Mouse (Mus musculus) embryo, embryonic 10 days (tissue): Measurements from ENCODE around the gene Gsn.
A peak's percentile ranks its signal among the peaks of the same experiment; 100 is the strongest.

ENCODE experiments used
- DNase-seq: peaks from one replicate; pipeline ENCODE4 v3.0.0-alpha.2; 2015; ENCODE audit warnings: low spot score

The Gsn gene

DNA sequence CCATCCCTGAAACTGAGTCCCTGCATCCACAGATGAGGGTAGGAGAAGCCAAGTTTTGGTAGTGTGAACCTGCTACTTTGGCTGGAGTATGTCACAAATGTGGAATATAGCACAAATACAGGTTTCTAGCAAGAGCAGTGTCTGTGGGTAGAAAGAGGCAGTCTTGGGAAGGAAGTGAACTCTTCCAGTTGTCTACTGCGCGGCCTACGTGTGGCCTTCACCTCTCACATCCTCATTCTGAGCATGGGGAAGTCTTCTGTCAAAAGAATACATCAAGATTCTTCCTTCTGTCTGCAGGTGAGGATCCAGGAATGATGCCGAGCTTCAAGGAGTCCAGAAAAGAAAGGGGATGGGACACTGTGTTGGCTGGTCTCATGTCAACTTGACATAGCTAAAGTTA, 2.4 kb upstream of the Gsn start:
- DNase-seq = no peak

DNA sequence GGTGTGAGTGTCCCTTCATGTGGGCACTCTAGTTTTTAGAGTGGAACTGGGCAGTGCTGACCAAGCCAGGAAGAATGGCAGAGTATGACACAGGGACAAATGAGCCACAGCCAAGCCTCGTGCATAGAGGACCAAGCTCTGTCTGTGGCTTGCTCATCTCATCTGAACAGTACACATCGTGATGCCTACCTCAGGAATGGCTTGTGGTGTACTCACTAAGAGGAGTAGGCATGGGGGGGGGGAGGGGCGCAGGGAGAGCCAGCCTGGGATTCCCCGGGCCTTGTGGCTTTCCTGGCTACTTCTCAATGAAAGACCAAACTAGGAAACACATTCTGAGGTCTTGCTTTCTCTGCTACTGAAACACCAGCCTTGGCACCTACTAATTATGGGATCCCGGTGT, 1.2 kb upstream of the Gsn start:
- no peak for DNase-seq

DNA sequence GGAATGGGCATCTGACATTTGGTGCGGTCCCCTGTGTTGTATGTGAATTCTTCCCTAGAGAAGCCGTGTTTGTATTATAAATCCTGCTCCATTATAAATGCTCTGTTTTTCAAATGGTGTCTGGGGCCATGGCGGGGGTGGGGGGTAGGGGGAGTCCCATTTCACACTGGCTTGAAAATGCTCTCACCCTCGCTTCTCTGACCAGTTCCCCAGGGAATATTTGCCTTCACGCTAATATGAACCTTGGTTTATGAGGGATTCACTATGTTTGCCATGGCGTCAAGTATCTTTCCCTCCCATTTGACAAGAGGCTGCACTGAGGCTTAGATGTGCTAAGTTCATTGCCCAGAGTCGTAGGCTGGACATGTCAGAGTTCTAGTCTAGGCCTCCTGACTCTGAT, 718 bp upstream of the Gsn start:
- DNase-seq = no peak

DNA sequence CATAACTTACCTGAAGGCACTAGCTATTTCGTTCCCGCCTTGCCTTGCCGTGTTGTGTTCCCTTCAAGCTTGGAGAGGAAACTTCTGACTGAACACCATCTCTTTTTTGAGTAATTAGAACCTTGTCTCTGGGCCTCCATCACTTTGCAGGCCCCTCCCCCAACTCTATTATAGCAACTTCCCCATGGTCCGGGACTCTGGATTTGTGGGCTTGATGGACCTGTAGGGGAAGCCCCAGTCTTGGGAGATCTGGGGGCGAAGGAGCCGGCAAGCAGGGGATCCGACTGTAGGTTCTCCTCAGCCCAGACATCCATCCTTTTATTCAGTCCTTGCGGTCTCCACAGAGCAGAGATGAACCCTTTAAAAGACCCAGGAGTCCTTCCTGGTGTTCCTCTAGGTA, 752 bp downstream of the Gsn start:
- DNase-seq = no peak

DNA sequence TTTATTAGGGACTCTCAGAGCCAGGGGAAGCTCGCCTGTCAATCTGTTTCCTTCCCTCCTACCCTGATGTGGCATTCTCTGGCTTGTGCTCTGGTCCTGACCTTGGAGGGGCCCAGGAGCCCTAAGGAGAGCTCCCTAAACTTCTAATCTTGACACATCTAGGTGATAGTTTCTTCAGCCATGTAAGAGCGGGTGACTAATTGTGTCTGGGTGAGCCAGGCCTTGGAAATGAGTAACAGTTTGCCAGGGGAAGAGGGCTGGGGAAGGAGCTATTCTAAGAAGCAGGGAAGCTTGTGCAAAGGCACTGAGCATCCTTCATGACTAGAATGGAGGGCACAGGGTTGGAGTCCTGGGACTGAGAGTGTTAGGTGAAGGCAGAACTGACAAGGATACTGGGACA, 1.7 kb downstream of the Gsn start:
- no peak for DNase-seq

DNA sequence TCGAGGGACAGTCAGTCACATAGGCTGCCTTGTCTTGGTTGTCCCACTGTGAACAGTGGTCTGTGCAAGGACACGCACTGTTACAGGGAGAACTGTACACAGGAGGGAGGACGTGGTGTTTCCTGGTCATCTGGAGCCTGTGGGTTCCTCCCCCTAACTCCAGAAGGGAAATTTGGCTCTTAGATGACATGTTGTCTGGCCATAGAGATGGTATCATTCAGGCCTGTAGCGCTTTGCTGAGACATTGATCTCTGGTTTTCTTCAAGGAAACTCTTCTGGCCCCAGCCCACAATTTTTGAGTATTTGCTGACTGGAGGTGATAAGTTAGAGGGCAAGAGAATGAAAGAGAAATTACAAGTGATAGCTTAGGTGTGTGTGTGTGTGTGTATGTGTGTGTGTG, 2.4 kb downstream of the Gsn start:
- no peak for DNase-seq

DNA sequence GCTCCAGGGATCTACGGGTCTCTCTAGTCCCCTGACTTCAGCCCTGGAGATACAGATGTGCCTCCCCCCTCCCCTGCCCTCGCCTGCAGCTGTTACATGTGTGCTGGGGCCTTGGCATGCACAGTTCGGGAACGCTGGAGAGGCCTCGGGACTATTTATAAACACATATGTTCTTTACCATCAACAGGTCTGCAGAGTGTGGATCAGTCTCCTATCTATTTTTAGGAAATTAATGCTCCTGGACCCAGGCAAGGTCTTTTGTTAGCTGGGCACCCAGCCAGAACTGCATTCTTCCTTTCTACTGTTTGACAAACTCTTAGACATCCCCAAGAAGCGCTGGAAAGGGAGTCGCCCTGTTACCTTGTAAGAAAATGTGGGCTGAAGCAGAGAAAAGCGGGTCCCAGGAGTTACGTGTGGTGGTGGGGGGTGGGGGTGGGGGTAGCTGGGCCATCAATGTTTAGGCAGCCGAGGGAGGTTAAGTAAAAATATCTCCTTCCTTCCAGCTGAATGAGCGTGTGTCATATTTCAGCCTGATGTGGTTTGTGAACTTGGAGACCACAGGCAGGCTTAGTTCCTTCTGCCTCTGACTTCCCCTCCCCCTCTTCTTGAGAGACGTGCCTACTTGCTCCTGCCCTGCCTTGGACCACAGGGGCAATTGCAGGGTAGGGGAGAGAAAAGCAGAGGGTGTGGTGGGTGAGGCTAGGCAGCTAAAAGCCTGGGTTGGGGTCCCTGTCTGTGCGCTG, 3.3 kb downstream of the Gsn start:
- DNase-seq = no peak

DNA sequence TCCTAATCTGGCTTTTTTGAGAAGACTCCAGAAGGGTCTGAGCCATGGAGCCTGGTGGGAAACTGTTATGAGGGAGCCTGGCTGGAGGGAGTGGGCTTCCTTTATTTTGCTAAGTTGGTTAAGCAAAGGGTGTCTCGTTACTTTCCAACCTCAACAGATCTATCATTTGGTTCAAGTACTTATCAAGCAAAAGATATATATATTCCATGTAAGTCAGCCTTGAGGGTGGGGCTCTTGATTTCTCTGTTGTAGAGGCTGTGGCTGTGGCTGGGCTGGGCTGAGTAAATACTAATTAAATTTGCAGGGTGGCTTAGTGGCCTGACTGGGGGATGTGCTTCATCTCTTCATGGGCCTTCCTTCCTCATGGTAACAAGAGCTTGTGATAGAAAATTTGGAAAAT, 4.1 kb downstream of the Gsn start:
- no peak for DNase-seq

DNA sequence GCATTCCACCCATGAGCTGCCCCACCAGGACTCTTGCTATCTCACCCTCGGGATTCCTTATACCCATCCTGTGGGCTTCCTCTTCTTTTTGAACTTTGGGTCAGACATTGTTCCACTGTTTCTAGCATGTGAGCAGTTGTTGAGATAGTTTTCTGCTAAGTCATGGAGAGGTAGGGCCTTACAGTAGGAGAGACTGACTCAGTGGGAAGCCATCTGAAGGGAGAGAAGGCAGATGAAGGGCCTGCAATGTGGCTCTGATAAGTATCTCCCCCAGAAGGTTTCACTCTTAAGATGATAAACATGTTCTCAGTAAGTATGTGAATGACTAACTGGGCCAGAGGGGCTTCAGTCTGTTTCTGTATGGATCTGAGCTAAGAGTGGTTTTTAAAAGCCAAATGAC, 7.9 kb downstream of the Gsn start:
- DNase-seq = no peak

DNA sequence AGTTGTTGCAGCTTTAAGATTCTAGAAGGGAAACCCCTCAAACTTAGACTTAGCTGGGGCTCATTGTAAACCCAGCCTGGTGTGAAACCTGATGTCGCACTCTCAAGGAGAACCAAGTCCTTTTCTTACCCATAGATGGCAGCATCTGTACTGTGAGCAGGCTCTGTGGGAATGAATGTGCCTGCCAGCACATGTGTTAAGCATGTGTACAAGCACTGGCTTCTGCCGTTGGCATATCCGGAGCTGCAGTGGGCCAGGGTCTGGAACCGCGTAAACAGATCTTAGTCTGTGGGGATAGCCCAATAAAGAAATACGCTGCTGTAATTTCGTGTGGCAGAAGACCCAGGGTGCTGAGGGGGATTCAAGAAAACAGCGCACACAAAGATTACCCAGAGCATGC, 9.1 kb downstream of the Gsn start:
- DNase-seq = peak; percentile 84

DNA sequence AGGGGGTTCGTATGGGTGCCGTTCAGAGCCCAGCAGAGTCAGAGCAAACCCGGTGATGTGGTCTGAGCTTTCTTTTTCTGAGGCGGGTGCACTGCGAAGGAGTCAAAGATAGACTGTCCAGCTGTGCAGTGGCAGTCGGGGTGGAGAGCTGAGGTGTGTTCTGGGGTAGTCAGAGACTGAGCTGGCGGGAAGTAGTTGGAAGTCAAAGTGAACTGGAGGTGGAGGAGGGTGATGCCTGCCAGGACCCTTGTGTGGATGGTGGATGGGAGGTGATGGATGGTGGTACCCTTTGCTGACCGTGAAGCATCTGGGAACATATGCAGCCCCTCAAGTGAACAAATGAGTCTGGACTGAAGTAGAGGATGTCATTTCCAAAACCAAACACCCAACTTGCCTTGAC, 9.6 kb downstream of the Gsn start:
- no peak for DNase-seq

DNA sequence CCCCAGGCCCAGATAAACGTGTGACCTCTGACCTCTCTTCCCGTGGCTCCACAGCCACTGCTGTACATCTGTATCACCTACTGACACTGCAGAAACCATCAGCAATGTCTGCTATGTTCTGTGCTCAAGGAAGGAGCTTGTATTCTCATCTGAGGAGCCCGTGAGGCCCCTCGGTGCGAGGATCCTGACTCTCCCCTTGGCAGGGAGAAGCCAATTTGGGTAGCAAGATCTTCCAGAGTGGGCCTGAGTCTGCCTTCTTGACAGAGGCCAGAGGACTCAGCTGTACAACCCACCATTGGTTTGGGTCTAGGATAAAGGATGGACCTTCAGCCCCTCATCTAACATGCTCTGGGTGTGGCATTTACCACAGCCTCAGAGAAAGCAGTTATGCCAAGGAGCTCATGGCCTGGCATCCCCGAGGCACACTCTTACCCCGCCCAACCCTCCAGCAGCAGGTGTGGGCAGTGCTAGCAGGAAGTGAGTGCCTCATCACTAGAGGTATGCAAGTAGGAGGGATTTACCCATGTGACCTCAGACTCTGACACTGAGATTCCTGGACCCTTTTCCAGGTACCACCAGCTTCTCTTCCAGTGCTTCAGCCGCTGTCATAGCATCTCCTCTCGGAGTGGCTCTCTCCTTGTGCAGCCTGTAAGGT, 10.2 kb downstream of the Gsn start:
- DNase-seq = no peak

DNA sequence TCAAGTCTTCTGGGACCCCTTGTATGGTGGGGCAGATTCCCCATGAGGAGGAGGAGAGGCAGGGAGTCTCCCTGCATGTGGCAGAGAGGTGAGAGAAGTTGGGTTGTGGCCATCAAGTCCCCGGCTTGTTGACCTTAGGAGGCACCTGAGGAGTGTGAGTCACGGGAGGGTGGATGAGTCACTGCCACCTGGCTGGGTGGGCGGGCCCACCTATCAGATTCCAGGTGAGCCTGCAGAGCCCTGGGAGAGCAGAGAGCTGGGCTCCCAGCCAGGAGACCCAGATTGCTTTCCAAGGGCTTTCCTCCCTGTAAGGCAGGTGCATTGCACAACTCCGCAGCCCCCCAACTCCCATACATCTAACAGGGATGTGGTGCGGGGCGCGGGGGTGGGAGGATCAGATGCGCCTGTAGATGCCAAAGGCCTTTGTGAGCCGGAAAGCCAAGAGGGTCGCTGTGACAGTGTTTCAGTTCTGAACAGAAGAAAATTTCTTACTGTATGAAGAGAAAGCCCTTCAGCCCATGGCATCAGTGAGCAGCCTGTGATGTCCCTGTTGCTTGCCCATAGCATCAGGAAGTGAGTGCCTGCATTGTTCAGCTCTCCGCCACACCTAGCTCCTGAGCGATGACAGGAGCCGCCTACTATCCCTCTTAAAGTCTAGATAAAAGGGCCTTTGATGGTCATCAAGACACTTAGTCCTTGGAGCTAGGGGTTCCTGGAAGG, 11.1 kb downstream of the Gsn start:
- no peak for DNase-seq

DNA sequence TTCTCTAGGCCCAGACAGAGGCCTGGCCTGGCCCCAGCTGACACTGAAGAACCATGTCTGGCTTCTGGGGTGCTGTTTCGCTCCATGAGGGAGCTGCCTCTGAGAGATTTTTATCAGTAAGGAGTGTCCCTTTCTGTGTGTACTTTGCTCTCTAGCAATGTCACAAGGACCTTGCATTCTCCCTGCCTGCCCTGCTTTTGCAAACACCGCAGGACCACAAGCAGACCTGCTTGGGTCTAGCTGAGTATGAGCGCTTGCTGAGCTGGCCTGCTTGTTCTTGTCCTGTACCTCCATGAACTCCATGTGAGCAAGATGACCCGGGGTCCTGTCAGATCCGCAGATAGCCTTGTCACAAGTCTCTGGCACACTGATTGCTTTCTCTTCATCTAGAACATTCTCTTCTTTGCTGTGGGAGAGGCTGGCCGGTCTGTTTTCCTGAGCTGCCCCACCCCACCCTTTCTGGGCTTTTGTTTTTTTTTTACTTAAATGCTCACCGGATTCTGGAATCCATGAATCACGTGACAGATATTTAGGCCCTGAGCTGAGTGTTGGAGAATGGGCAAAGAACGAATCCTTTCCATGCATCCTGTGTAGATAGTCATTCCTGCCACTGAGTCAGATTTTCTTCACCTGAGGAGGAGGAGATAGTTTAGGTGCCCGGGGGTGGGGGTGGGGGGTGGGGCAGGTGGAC, 11.8 kb downstream of the Gsn start:
- no peak for DNase-seq

DNA sequence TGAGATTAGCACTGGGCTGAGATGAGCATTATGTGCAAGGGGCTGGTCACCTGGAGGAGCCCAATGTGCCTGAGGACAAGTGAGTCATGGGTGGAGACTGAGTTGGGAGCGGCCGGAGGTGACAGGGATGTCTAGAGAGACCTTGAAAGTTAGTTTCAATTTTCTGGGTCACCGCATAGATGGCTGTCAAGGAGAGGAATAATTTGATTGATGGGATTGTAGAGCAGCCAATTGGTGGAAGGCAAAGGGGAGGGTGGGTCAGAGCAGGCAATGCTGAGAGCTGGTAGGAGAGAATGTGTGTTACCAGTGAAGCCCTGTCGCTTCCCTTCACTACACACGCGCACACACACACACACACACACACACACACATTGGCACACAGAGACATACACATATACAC, 13.0 kb downstream of the Gsn start:
- no peak for DNase-seq

DNA sequence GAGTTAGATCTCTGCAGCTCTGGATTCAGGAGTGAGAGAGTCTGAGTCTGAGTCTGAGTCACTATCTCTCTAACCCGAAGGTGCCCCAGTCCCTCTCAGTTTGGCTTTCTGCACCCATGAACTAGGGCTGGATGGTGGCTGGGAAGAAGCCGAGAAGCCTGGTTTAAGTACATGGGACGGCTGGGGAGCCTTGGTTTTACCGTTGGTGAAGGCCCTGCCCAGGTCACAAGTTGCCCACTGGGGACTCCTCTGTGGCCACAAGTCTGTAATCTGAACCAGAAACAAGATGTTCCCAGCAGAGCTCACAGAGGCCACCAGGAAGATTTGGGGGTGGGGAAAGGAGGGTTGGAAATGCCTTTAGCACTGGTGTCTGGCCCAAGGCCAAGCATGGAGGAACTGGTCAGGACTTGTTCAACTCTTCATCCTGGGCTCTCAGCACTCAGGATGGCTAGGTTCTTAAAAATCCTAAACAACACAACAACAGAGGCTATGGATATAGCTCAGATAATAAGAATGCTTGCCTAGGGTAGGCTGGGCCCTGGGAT, 13.6 kb downstream of the Gsn start:
- no peak for DNase-seq

DNA sequence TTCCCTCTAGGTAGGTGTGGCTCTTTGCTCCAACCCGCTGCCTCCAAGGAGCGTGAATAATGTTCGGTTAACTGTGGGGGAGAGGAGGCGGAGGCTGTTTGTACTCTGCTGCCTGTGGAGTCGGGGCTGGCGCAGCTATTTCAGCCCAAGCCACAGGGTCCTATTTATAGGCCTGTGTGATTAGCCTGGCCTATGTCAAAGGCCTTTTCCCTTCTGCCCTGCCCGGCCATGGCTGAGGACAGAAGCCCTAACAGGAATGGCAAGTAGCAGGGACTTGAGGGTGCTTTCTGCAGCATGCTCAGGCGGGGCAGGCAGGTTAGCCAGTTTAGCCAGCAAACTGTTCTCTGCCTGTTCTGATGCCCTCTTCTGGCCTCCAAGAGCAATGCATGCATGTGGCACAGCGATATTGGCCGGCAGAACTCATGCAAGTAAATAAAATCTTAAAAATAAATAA, 14.4 kb downstream of the Gsn start:
- DNase-seq = peak; percentile 88

DNA sequence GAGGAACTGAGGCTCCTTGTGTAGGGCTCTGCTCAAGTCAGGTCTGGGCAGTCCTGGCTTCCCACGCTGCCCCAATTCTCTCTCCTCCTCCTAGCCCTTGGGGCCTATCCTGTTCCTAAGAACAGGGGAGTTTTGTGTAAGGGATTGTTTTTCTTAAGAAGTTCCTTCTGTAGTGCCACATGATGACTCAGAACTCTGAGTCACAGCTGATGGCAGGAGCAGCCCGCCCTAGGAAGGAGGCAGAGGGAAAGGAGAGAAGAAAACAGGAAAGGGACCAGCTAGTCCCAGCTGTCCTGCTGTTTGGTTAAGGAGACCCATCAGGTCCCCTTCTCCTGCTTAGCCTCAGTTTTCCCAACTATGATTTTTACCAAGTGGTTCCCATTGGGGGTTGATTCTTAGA, 15.6 kb downstream of the Gsn start:
- DNase-seq = no peak

DNA sequence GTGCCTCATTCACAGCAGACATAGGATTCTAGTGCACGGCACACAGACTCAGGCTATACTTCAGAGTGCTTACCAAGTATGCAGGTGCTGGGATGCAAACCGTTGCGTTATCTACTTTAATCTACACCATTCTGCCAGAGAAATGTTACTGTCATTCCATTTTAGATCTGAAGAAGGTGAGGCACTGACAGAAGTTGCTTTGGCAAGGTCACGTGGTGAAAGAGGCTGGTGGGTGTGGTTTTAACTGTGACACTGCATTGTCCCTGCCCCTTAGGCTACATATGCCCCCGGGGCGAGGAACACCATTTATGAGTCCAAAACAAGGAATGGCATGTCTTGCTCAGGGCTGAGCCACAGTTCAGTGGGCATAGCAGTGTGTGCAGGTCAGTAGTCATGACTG, 16.7 kb downstream of the Gsn start:
- DNase-seq = no peak

DNA sequence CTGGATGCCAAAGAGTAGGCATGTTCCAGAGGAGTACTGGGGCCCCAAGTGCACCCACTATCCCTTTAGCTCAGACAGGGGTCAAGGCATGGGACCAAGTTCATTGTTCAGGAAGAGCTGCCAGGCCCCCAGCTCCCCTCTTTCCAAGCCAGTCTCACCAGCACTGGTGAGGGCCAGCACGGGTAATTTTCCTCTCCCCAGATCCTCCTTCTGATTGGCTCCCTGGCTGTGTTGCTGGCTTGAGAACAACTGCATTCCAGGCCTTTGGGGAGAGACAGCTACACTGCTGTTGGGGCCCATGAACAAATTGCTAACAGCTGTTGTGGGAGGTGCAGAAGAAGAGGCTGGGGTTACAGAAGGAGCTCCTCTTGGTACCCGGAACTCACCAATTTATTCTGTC, 17.4 kb downstream of the Gsn start:
- peak; percentile 49 for DNase-seq

DNA sequence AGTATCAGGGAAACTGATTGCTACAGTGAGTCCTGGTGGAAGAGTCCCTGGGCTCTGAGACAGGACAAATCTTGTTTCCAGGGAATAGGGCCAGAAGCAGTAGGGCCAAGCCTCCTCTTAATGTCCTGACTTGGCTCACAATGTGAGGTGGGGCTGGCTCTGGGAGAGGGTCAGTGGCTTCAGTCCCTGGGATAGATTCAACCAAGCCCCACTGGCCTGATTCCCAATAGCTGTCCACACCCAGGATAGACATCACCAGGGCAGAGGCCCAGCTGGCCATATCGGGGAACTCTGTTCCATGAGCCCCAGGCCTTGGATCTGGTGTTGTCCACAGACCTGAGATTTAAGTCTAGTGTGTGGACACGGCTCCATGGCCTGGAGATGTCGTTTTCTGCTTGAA, 21.5 kb downstream of the Gsn start:
- DNase-seq = no peak

DNA sequence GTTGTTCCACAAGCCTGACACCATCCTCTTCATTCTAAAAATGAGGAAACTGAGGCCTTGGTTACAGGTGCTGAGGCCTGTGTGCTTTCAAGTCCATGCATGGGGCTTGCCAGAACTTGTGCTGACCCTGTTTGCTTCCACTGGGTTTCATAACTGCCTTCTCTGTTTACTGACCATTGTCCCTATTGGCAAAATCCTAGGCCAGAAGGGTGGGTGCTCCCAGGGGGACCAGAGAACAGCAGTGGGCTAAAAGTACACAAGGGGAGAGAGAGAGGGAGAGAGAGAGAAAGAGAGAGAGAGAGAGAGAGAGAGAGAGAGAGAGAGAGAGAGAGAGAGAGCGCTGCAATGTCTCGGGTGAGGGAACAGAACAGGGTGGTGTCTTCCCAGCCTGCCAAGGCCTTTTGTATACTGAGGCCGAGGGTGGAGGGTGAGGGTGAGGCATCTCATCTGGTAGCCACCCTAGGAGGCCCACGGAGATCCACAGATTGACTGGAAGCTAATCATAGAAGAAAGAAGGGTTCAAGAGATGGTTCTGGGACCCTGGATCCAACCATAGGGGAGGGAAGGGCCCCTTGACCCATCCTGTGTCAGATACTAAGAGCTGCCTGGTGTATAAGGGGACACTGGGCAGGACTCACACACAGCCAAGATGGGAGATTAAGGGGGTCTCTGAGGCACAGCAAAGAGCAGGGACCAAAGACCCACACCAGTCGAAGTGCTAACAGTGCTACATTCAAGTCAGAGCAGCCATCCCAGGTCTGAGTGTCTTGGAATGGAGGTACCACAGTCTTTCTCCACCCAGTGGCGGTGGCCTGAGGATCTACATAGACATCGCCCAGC, 22.4 kb downstream of the Gsn start:
- DNase-seq = no peak
